Mouse (Mus musculus) large intestine, adult 2 months (tissue): ENCODE measurements around the gene Apoa2. TPM values are rescaled to one million over a fixed set of nuclear protein-coding genes. Genes with fewer than 3 reads are reported as not detected.

Experiments
- polyA plus RNA-seq: library from polyadenylated mRNA; depleted of rRNA; stranded (reverse); fragments of >200 nt; gene quantifications from 2 replicates; pipeline ENCODE4 v1.2.3, GENCODE M21; 2012; rRNA removed

Apoa2 gene
- polyA plus RNA-seq, 1 experiment = 0.50 TPM

Other genes starting within 250 kb of the Apoa2 start
- gene Fcgr2b, start 248.5 kb upstream of the Apoa2 start, polyA plus RNA-seq = 7.7 and 16.6 TPM in 2 replicates
- 8.4 and 10.1 TPM in 2 replicates for gene Fcgr4, start 206.1 kb upstream of the Apoa2 start, polyA plus RNA-seq
- 11.3 and 18.0 TPM in 2 replicates for gene Fcgr3, start 160.1 kb upstream of the Apoa2 start, polyA plus RNA-seq
- gene Cfap126, start 111.1 kb upstream of the Apoa2 start, polyA plus RNA-seq = 1.8 and 2.0 TPM in 2 replicates
- 308 and 341 TPM in 2 replicates for gene Sdhc, start 74.5 kb upstream of the Apoa2 start, polyA plus RNA-seq
- 0.29 and 0.30 TPM in 2 replicates for gene Mpz, start 74.3 kb upstream of the Apoa2 start, polyA plus RNA-seq
- gene Pcp4l1, start 28.8 kb upstream of the Apoa2 start, polyA plus RNA-seq = 23.6 and 25.2 TPM in 2 replicates
- gene Nr1i3, start 11.1 kb upstream of the Apoa2 start, polyA plus RNA-seq = 3.8 and 22.7 TPM in 2 replicates
- gene Tomm40l, start 2.5 kb upstream of the Apoa2 start, polyA plus RNA-seq = 23.1 and 24.0 TPM in 2 replicates
- 56.2 and 58.5 TPM in 2 replicates for gene Fcer1g, start 9.3 kb downstream of the Apoa2 start, polyA plus RNA-seq
- 1.1 and 2.5 TPM in 2 replicates for gene Adamts4, start 25.4 kb downstream of the Apoa2 start, polyA plus RNA-seq
- gene Ndufs2, start 26.3 kb downstream of the Apoa2 start, polyA plus RNA-seq = 167 and 181 TPM in 2 replicates
- gene B4galt3, start 45.3 kb downstream of the Apoa2 start, polyA plus RNA-seq = 70.3 and 80.0 TPM in 2 replicates
- gene Ppox, start 56.1 kb downstream of the Apoa2 start, polyA plus RNA-seq = 21.9 and 34.8 TPM in 2 replicates
- gene Usp21, start 62.9 kb downstream of the Apoa2 start, polyA plus RNA-seq = 30.0 and 36.4 TPM in 2 replicates
- 34.5 and 35.8 TPM in 2 replicates for gene Ufc1, start 70.0 kb downstream of the Apoa2 start, polyA plus RNA-seq
- gene Dedd, start 104.1 kb downstream of the Apoa2 start, polyA plus RNA-seq = 44.3 and 50.3 TPM in 2 replicates
- gene Nit1, start 120.6 kb downstream of the Apoa2 start, polyA plus RNA-seq = 46.5 and 54.7 TPM in 2 replicates
- gene Pfdn2, start 120.6 kb downstream of the Apoa2 start, polyA plus RNA-seq = 10.3 and 11.7 TPM in 2 replicates
- gene Klhdc9, start 135.7 kb downstream of the Apoa2 start, polyA plus RNA-seq = 0.14 and 0.18 TPM in 2 replicates
- 0.51 and 0.59 TPM in 2 replicates for gene Nectin4, start 145.0 kb downstream of the Apoa2 start, polyA plus RNA-seq
- gene Arhgap30, start 163.9 kb downstream of the Apoa2 start, polyA plus RNA-seq = 7.0 and 10.2 TPM in 2 replicates
- gene Usf1, start 186.3 kb downstream of the Apoa2 start, polyA plus RNA-seq = 80.1 and 86.0 TPM in 2 replicates
- 77.2 and 98.1 TPM in 2 replicates for gene Tstd1, start 193.8 kb downstream of the Apoa2 start, polyA plus RNA-seq
- 160 and 191 TPM in 2 replicates for gene F11r, start 212.5 kb downstream of the Apoa2 start, polyA plus RNA-seq